Mouse (Mus musculus): ENCODE data around the gene Grb10. TPM values are rescaled to one million over a fixed set of nuclear protein-coding genes. Genes with fewer than 3 reads are reported as not detected.

The Grb10 gene
- total and polyA plus RNA-seq, 2 experiments from 2014 or later, result 43.9 to 94.0 TPM

DNA sequence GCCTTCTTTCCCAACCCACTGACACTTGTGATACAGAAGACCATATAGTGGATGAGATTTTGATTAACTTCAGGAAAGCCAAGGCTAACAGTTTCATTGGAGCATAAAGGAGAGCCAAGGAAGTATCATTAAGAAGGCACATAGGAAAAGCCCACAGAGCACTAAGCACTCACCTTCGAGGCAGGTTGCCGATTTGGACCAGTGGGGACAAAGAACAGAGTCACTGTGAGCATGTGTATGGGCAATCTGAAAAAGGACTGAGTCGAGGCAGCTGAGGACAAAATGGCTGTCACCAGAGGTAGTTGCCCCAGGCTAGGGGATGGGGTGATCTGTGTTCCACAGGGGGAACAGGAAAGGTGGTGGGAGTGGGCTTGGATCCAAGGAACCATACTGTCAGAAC lies 140.0 kb downstream of the Grb10 start:
- Histone ChIP-seq H3K9ac (replicated peaks; ENCODE audit: low read length, poor library complexity, severe bottlenecking) (no peak overlapping the region), H3K27me3 (ENCODE audit: insufficient read depth, low read length) (no peaks in the 10 kb centered on the region), H3K27ac (ENCODE audit: low read depth, low read length) (no peak overlapping the region), H3K4me3 (ENCODE audit: low read depth, low read length) (no peak overlapping the region), H3K9me3 (ENCODE audit: low read length) (no peaks in the 10 kb centered on the region), H3K4me2 (ENCODE audit: low read depth, low read length, poor library complexity, severe bottlenecking) (no peak overlapping the region), H3K4me1 (ENCODE audit: insufficient read depth, low read length) (no peaks in the 10 kb centered on the region), H3K36me3 (ENCODE audit: insufficient read depth, low read length) (no peaks in the 10 kb centered on the region)
- TF ChIP-seq CTCF (IDR thresholded peaks at IDR 0.05), result no peak
- ATAC-seq (ENCODE audit: low FRiP score), result no peak
- WGBS, result 91% methylated on average over 3 of the region's 3 CpGs
- no peak for DNase-seq (ENCODE audit: low spot score)

DNA sequence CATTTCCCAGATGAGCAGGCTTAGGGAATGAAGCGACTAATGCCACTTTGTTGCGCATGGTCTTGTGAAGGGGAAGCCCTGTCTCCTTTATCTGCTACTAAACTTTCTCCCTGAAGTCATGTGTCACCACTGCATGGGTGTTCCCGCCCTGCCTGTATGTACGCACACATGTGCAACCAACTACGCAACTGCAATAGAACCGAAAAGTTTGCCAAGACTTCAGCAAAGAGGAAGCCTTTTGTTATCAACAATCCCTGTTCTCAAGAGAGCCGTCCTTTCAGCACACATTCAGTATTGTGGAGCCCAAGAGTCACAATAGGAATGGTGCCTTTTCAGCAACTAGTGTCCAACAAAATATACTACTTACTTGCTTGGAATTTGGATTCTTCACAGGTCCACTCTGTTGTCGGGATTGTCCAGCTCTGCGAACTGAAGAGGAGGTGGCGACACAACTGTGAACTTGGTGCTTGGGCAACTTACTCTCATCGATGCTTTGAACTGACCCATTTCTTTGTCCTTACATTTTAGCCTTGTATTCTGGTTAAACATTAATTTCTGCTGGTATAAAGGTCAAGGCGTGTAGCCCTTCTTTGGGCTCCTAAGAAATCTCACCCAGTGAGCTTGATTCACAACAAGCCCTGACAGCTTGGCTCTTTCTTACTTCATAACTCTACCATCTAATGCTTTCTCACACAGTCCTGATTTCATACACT lies 140.7 kb downstream of the Grb10 start, which contains the start of gene Ddc:
TSS of gene Ddc (minus strand) at position 500 of the 713 bp plus-strand sequence.
- 82% methylated on average over 12 of the region's 12 CpGs for WGBS
- Histone ChIP-seq H3K4me3 (ENCODE audit: low read depth, low read length) (no peak within 1 kb of the TSS), H3K36me3 (ENCODE audit: insufficient read depth, low read length) (no peaks in the 10 kb centered on the region), H3K27me3 (ENCODE audit: insufficient read depth, low read length) (no peaks in the 10 kb centered on the region), H3K9ac (replicated peaks; ENCODE audit: low read length, poor library complexity, severe bottlenecking) (no peak within 1 kb of the TSS), H3K4me2 (ENCODE audit: low read depth, low read length, poor library complexity, severe bottlenecking) (no peak within 1 kb of the TSS), H3K4me1 (ENCODE audit: insufficient read depth, low read length) (no peaks in the 10 kb centered on the region), H3K9me3 (ENCODE audit: low read length) (no peaks in the 10 kb centered on the region), H3K27ac (ENCODE audit: low read depth, low read length) (no peak within 1 kb of the TSS)
- no peak for TF ChIP-seq CTCF (IDR thresholded peaks at IDR 0.05)
- DNase-seq (ENCODE audit: low spot score) (no peak), ATAC-seq (ENCODE audit: low FRiP score) (no peak)

DNA sequence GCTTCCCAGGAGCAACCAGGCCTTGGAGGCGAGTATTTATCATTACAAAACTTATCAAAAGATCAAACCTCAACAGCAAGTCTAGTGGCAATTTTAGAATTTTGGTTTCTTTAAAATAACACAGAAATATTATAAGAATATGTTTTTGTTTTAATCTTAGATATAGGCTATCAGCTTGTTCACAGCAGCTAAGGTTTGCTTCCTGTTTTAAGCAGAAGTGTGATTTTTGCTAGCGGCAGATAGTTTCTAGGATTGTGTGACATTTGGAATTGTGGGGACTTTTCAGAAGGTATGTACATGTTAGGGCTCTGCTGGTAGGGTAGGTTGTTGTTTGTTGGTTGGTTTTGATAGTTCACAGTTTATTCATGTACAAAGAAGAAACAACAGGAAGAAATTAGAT lies 143.0 kb downstream of the Grb10 start:
- ATAC-seq (ENCODE audit: low FRiP score) (no peak), DNase-seq (ENCODE audit: low spot score) (no peak)
- Histone ChIP-seq H3K36me3 (ENCODE audit: insufficient read depth, low read length) (no peaks in the 10 kb centered on the region), H3K4me2 (ENCODE audit: low read depth, low read length, poor library complexity, severe bottlenecking) (no peak overlapping the region), H3K4me1 (ENCODE audit: insufficient read depth, low read length) (no peaks in the 10 kb centered on the region), H3K9ac (replicated peaks; ENCODE audit: low read length, poor library complexity, severe bottlenecking) (no peak overlapping the region), H3K9me3 (ENCODE audit: low read length) (no peaks in the 10 kb centered on the region), H3K27me3 (ENCODE audit: insufficient read depth, low read length) (no peaks in the 10 kb centered on the region), H3K4me3 (ENCODE audit: low read depth, low read length) (no peak overlapping the region), H3K27ac (ENCODE audit: low read depth, low read length) (no peak overlapping the region)
- TF ChIP-seq CTCF (IDR thresholded peaks at IDR 0.05), result no peak
- WGBS, result 92% methylated on average over 2 of the region's 2 CpGs

DNA sequence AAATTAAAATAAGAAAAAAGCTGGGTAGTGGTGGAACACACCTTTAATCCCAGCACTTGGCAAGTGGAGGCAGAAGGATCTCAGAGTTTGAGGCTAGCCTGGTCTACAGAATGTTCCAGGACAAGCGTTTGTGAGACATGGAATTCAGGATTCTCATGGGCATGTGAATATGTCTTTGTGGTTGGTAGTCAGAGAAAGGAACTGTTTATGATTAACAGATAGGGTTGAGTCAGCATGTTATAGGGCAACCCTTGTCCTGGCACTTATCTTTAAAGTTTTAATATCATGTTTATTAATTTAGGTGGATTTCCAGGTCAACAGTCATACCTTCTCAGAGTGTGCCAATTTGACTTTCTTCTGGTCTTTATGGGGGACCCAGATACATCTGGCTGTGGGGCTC lies 144.7 kb downstream of the Grb10 start:
- Histone ChIP-seq H3K4me2 (ENCODE audit: low read depth, low read length, poor library complexity, severe bottlenecking) (no peak overlapping the region), H3K36me3 (ENCODE audit: insufficient read depth, low read length) (no peaks in the 10 kb centered on the region), H3K27ac (ENCODE audit: low read depth, low read length) (no peak overlapping the region), H3K4me3 (ENCODE audit: low read depth, low read length) (no peak overlapping the region), H3K9ac (replicated peaks; ENCODE audit: low read length, poor library complexity, severe bottlenecking) (no peak overlapping the region), H3K4me1 (ENCODE audit: insufficient read depth, low read length) (0 out of 2 replicates have a peak, but pooled peaks cover 4% of the 10 kb centered on the region), H3K27me3 (ENCODE audit: insufficient read depth, low read length) (no peaks in the 10 kb centered on the region), H3K9me3 (ENCODE audit: low read length) (no peaks in the 10 kb centered on the region)
- no peak for DNase-seq (ENCODE audit: low spot score)
- TF ChIP-seq CTCF (IDR thresholded peaks at IDR 0.05), result no peak
- ATAC-seq (ENCODE audit: low FRiP score), result no peak
- WGBS, result 93% methylated on average over 1 of the region's 1 CpGs

DNA sequence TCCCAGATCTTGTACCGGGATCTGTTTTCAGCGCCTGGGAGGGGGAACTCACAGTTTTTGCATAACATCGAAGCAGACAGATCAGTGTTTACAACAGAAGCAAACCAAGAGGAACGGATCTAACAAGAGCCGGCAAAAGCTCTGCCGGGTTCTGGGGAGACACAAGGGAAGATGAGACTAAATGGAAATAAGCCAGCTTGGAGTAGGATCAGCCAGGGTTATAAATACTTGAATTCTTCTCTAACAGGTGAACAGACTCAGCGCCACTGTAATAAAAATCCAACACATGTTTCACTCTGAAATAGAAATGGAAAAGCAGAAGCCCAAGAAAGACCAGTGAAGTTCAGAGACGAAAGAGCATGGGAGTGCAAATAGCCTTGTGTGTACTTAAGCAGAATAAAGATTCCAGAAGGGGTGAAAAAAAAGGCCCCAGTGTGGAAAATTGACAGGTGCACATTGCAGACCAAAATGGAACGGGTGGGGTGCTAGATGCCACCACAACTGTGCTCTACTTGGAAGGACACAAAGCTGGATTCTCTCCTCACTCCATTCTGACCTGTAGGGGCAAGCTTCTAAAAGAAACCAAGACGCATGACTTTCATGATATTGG lies 145.4 kb downstream of the Grb10 start:
- H3K4me2 ChIP-seq (ENCODE audit: low read depth, low read length, poor library complexity, severe bottlenecking), result no peak overlapping the region
- 0 out of 2 replicates have a peak, but pooled peaks have one; percentile 4 for TF ChIP-seq CTCF (IDR thresholded peaks at IDR 0.05)
- no peak overlapping the region for H3K27ac ChIP-seq (ENCODE audit: low read depth, low read length)
- no peak overlapping the region for H3K4me3 ChIP-seq (ENCODE audit: low read depth, low read length)
- no peaks in the 10 kb centered on the region for H3K36me3 ChIP-seq (ENCODE audit: insufficient read depth, low read length)
- H3K9ac ChIP-seq (replicated peaks; ENCODE audit: low read length, poor library complexity, severe bottlenecking), result no peak overlapping the region
- WGBS, result 52% methylated on average over 10 of the region's 10 CpGs
- DNase-seq (ENCODE audit: low spot score), result no peak
- no peaks in the 10 kb centered on the region for H3K27me3 ChIP-seq (ENCODE audit: insufficient read depth, low read length)
- H3K9me3 ChIP-seq (ENCODE audit: low read length), result no peaks in the 10 kb centered on the region
- ATAC-seq (ENCODE audit: low FRiP score), result no peak
- H3K4me1 ChIP-seq (ENCODE audit: insufficient read depth, low read length), result 0 out of 2 replicates have a peak, but pooled peaks cover 4% of the 10 kb centered on the region

DNA sequence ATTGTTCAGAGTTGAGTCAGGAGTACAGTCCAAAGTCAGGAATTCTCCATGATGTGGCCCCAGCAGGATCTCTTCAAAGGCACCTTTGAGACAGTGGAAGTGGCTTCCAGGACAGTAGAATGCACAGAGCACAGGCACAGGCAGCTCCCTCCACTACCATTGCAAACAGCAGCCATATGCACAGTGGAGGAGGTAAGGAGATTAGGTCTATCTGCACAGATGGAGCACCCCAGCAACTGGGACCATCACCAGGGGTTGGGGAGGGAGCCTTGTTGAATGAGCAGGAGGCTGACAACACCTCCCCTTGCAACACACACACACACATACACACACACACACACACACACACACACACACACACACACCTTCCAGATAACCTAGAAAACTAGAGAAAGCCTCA lies 146.7 kb downstream of the Grb10 start:
- no peak overlapping the region for H3K4me2 ChIP-seq (ENCODE audit: low read depth, low read length, poor library complexity, severe bottlenecking)
- H3K9me3 ChIP-seq (ENCODE audit: low read length), result no peaks in the 10 kb centered on the region
- H3K27ac ChIP-seq (ENCODE audit: low read depth, low read length), result no peak overlapping the region
- no peak overlapping the region for H3K4me3 ChIP-seq (ENCODE audit: low read depth, low read length)
- DNase-seq (ENCODE audit: low spot score) (no peak), ATAC-seq (ENCODE audit: low FRiP score) (no peak)
- no peak for TF ChIP-seq CTCF (IDR thresholded peaks at IDR 0.05)
- H3K27me3 ChIP-seq (ENCODE audit: insufficient read depth, low read length), result no peaks in the 10 kb centered on the region
- H3K9ac ChIP-seq (replicated peaks; ENCODE audit: low read length, poor library complexity, severe bottlenecking), result no peak overlapping the region
- H3K36me3 ChIP-seq (ENCODE audit: insufficient read depth, low read length), result no peaks in the 10 kb centered on the region
- 0 out of 2 replicates have a peak, but pooled peaks cover 4% of the 10 kb centered on the region for H3K4me1 ChIP-seq (ENCODE audit: insufficient read depth, low read length)
